Mouse (Mus musculus): ENCODE data around the gene Olfr559.

The Olfr559 gene

GRCm38 (mm10) chr7:102727391-102727790 is at the start of gene Olfr559:
Olfr559 (minus strand) TSS chr7:102727491.
- DNase-seq (ENCODE audit: low read depth, low spot score), result no peak

GRCm38 (mm10) chr7:102770921-102771320 is 43.6 kb upstream of the Olfr559 start, which contains the start of gene Olfr561:
Olfr561 (plus strand) TSS chr7:102771221.
- DNase-seq (ENCODE audit: low read depth, low spot score), result no peak

- no peak for DNase-seq (ENCODE audit: low read depth, low spot score)
Measured at GRCm38 (mm10) chr7:102759266-102759665, 32.0 kb upstream of the Olfr559 start, which contains the start of the genes Olfr560 and Olfr78. Olfr560 (minus strand) TSS chr7:102759366. Olfr78 (minus strand) TSS chr7:102759471.

GRCm38 (mm10) chr7:102752086-102752485 is 24.8 kb upstream of the Olfr559 start:
- DNase-seq (ENCODE audit: low read depth, low spot score), result no peak

DNA sequence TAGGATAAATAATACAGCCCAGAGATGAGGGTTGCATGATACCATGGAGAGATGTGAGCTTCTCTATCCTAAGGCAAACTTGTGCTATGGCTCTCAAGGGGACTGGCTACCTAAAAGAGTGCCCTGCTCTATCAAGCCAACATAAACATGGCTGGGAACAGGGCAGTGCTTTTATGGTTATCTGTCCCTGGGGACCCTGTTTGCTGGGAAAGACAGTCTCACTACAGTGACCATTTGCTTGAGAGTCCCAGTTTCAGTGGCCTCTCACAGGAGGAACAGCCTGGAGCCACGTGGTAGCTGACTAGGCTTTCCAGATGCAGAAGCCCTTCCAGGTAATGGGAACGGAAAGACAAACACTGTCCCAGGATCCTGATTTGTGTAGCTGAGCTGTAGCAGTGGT is 10.4 kb upstream of the Olfr559 start:
- no peak for DNase-seq (ENCODE audit: low read depth, low spot score)

DNA sequence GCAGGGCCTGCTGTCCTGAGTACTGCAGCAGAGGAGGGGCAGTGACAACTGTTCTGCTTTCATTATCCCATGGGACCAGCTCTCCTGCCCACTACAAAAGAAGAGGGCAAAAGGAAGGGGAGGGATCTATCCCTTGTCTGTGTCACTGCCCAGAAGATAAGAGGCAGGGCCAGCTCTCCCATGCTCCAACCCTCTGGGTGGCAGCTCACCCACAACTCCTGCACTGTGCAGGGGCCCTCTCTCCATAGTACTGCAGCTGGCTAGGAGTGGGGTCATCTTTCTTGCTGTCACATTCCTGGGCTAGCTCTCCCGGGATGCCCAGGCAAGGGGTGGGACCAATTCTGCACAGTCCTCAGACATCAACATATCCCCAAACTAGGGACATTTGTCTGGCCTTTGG is 6.5 kb upstream of the Olfr559 start:
- DNase-seq (ENCODE audit: low read depth, low spot score), result no peak

DNA sequence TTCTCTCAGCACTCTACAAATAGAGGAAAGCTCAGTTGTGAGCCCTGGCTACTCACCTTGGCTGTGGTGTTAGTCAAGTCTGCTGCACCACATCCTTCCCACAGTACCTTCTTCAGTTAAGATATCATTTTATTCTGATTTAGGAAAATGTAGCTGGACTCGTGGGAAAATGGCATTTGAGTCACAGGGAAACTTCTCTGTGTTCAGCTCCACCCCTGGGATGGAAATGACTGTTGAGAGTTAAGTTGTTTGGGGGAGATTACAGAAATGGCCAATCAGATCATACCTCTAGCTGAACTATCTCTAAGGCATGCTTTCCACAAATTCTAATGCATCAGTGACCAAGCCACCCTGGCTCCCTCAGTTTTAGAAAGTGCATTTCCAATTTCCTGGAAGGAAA is 8.3 kb downstream of the Olfr559 start, which contains the start of gene Olfr33:
TSS of gene Olfr33 (minus strand) at position 101 of the 400 bp plus-strand sequence.
- DNase-seq (ENCODE audit: low read depth, low spot score), result no peak

GRCm38 (mm10) chr7:102701915-102702314 is 25.4 kb downstream of the Olfr559 start, which contains the start of gene Olfr558:
Olfr558 (plus strand) TSS chr7:102702215.
- no peak for DNase-seq (ENCODE audit: low read depth, low spot score)

DNA sequence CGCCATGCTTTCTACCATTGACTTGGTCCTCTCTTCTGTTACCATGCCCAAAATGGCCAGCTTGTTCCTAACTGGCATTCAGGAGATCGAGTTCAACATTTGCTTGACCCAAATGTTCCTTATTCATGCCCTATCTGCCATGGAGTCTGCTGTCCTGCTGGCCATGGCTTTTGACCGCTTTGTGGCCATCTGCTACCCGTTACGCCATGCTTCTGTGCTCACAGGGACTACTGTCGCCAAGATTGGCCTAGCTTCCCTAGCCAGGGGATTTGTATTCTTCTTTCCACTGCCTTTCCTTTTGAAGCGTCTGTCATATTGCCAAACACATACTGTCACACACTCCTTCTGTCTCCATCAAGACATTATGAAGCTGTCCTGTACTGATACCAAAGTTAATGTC is 28.8 kb downstream of the Olfr559 start:
- DNase-seq (ENCODE audit: low read depth, low spot score), result no peak

DNA sequence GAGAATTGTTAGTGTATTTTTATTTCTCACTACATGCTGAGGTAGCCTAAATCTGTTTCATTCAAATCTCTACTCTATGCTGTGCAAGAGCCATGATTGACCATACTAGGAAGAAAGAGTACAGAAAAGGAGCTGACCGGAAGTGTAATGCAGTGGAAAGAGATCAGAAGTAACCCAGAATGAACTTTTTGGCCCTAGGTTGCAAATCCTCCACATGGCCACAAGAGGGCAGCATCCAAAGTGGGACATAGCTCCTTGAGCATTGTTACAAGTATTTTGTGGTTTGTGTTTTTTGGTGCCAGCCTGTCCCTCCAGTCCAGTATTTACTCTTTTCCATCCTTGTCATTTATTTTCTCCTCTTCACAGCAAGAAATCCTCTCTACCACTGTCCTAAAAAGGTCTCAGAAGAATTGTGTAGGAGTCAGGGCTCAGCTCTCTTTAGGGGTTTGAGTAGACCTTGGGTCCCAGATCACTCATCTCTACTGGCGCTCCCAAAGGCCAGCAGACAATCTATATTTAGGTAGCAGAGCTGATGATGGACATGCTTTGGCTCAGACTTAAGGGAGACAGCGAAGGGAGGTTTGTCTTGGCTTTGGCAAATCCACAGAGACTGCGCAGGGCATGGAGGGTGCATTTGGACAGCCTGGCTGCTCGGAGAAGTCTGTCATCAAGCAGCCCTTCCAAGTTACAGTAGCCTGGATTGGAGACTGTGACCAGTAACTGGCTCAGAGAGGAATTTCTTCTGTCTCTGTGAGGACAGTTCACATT is 31.7 kb downstream of the Olfr559 start, which contains the start of gene Olfr557:
TSS of gene Olfr557 (plus strand) at position 553 of the 768 bp plus-strand sequence.
- DNase-seq (ENCODE audit: low read depth, low spot score), result no peak

GRCm38 (mm10) chr7:102686944-102687501 is 40.3 kb downstream of the Olfr559 start, which contains the start of gene Trim68:
Trim68 (minus strand) TSS chr7:102687327.
- peak; percentile 65 for DNase-seq (ENCODE audit: low read depth, low spot score)

- DNase-seq (ENCODE audit: low read depth, low spot score), result no peak
Measured at GRCm38 (mm10) chr7:102681916-102682315, 45.4 kb downstream of the Olfr559 start.

- no peak for DNase-seq (ENCODE audit: low read depth, low spot score)
Measured at GRCm38 (mm10) chr7:102676225-102676624, 51.1 kb downstream of the Olfr559 start.

All from brain, embryonic 18.5 days (tissue).